Mouse (Mus musculus): ENCODE measurements around the gene St8sia2.

- no peak for TF ChIP-seq POLR2A (IDR thresholded peaks at IDR 0.05; ENCODE audit: low read depth, low read length)
- no peak for TF ChIP-seq CTCF (conservative IDR thresholded peaks at IDR 0.05; ENCODE audit: insufficient read depth, insufficient read length, low read depth, low read length)
Observed at GRCm38 (mm10) chr7:73890466-73890865, 123.0 kb downstream of the St8sia2 start.

Data from kidney, adult 2 months (tissue).